Mouse (Mus musculus) bone marrow, adult 2 months (tissue): ENCODE results near the gene Gbp6.
"Not testable (repeated sequence)": the region's sequence is repeated elsewhere in the genome, so short reads cannot be mapped to it uniquely, and the experiment has no call there.

ENCODE experiments used
- CTCF ChIP-seq: fragments of 200-500 bp; IDR thresholded peaks from 2 replicates; pipeline ENCODE4 v1.5.1; 2011; ENCODE audit warnings: low read length, control low read depth; ENCODE audit not compliant: control insufficient read depth, insufficient read depth
- POLR2A ChIP-seq: fragments of 200-500 bp; IDR thresholded peaks from 2 replicates; pipeline ENCODE4 v1.6.1; 2011; ENCODE audit warnings: low read depth, mild to moderate bottlenecking, control low read depth, low read length, borderline replicate concordance; ENCODE audit not compliant: control insufficient read depth

DNA sequence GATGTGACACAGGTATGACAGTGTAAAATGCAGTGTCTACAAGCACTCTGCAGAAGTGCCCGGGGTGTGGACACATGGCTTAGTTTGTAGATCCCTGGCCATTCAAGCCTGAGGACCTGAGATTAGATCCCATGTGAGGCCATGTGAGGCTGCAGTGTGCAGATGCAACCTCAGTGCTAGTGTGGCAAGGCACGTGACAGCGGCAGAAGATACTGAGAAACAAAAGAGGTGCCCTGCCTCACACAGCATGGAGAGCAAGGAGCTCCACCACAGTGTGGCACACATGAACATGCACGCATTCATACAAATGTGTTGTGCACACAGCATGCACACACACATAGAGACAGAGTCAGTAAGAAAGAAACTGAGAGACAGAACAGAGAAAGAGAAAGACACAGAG lies 12.2 kb upstream of the Gbp6 start:
- not testable (repeated sequence) for TF ChIP-seq POLR2A, CTCF
